Mouse (Mus musculus) spleen, adult 2 months (tissue): ENCODE measurements around the gene Tmeff2. TPM values are rescaled to one million over a fixed set of nuclear protein-coding genes. Genes with fewer than 3 reads are reported as not detected.
"Not testable (repeated sequence)": the region's sequence is repeated elsewhere in the genome, so short reads cannot be mapped to it uniquely, and the experiment has no call there.

Source experiments
- DNase-seq, 2 experiments: peaks; one replicate each; pipeline versions ENCODE4 v3.0.0 to v3.0.0-alpha.2; 2012 to 2021; ENCODE audit warnings: low spot score in 2 of 2, low read depth in 1 of 2
- H3K27ac ChIP-seq: fragments of 200-500 bp; 2 replicates; pipeline ENCODE4 v1.5.1; 2012; ENCODE audit warnings: low read length, inconsistent platforms; ENCODE audit not compliant: insufficient read depth
- H3K27me3 ChIP-seq: fragments of 200-500 bp; 2 replicates; pipeline ENCODE4 v1.6.1; 2012; ENCODE audit warnings: mild to moderate bottlenecking, moderate library complexity, low read length, inconsistent platforms; ENCODE audit not compliant: control insufficient read depth, insufficient read depth
- H3K36me3 ChIP-seq: fragments of 200-500 bp; 2 replicates; pipeline ENCODE4 v1.6.1; 2012; ENCODE audit warnings: mild to moderate bottlenecking, low read length, inconsistent platforms; ENCODE audit not compliant: control insufficient read depth, insufficient read depth
- H3K4me1 ChIP-seq: fragments of 200-500 bp; 2 replicates; pipeline ENCODE4 v1.6.1; 2011; ENCODE audit warnings: inconsistent platforms; ENCODE audit not compliant: control insufficient read depth, insufficient read depth, insufficient read length
- H3K4me3 ChIP-seq: fragments of 200-500 bp; 2 replicates; pipeline ENCODE4 v1.5.1; 2011; ENCODE audit warnings: mild to moderate bottlenecking, inconsistent platforms; ENCODE audit not compliant: insufficient read depth, insufficient read length; ENCODE audit errors: extremely low read depth
- CTCF ChIP-seq: fragments of 200-500 bp; IDR thresholded peaks from 2 replicates; pipeline ENCODE4 v1.5.1; 2011; ENCODE audit warnings: mild to moderate bottlenecking, inconsistent platforms; ENCODE audit not compliant: insufficient read depth, insufficient read length, insufficient replicate concordance; ENCODE audit errors: extremely low read depth
- POLR2A ChIP-seq: fragments of 200-500 bp; IDR thresholded peaks from 2 replicates; pipeline ENCODE4 v1.6.1; 2011; ENCODE audit warnings: low read depth, low read length, inconsistent platforms
- WGBS: fragments of 180-500 bp; shearing (Covaris S2); methylation state at CpG from one replicate; pipeline ENCODE4 v1.1.7; 2018; 5-methylcytosine and 5-hydroxymethylcytosine counted together
- polyA plus RNA-seq: library from polyadenylated mRNA; depleted of rRNA; stranded (reverse); fragments of >200 nt; gene quantifications from 2 replicates; pipeline ENCODE4 v1.2.3, GENCODE M21; 2012; rRNA removed

Gene Tmeff2
- polyA plus RNA-seq = 0.05 and 0.08 TPM in 2 replicates

- H3K4me1 ChIP-seq, H3K36me3 ChIP-seq, H3K27me3 ChIP-seq, H3K4me3 ChIP-seq, DNase-seq, H3K27ac ChIP-seq: not testable (repeated sequence)
- WGBS = 86% methylated on average over 9 of the region's 9 CpGs
Measured at GRCm38 (mm10) chr1:50900386-50900785, at the start of gene Tmeff2. Tmeff2 (plus strand) TSS chr1:50900647.

- Histone ChIP-seq H3K4me1 (no peaks in the 10 kb centered on the region), H3K36me3 (no peaks in the 10 kb centered on the region), H3K27me3 (no peaks in the 10 kb centered on the region), H3K4me3 (no peak overlapping the region), H3K27ac (no peak overlapping the region)
- no peak for DNase-seq
- TF ChIP-seq CTCF (no peak), POLR2A (no peak)
- 89% methylated on average over 2 of the region's 2 CpGs for WGBS
Measured at GRCm38 (mm10) chr1:50861515-50861914, 38.9 kb upstream of the Tmeff2 start.

GRCm38 (mm10) chr1:50897696-50898095 lies 2.8 kb upstream of the Tmeff2 start:
- Histone ChIP-seq H3K27ac (no peak overlapping the region), H3K4me3 (no peak overlapping the region), H3K4me1 (no peaks in the 10 kb centered on the region), H3K36me3 (no peaks in the 10 kb centered on the region), H3K27me3 (no peaks in the 10 kb centered on the region)
- no peak for DNase-seq
- 89% methylated on average over 6 of the region's 6 CpGs for WGBS
- no peak for TF ChIP-seq POLR2A
- TF ChIP-seq CTCF = no peak

- no peak for TF ChIP-seq CTCF
- no peak for TF ChIP-seq POLR2A
- WGBS = 46% methylated on average over 5 of the region's 5 CpGs
- DNase-seq = no peak
- H3K27me3 ChIP-seq = peaks cover 13% of the 10 kb centered on the region
- H3K4me1 ChIP-seq = peaks cover 7% of the 10 kb centered on the region; the same call in 1 of the 2 replicates
- H3K4me3 ChIP-seq = no peak overlapping the region
- no peak overlapping the region for H3K27ac ChIP-seq
- H3K36me3 ChIP-seq = no peaks in the 10 kb centered on the region
Measured at GRCm38 (mm10) chr1:50924838-50925355, 24.4 kb downstream of the Tmeff2 start.

- Histone ChIP-seq H3K4me1 (peaks cover 7% of the 10 kb centered on the region; the same call in 1 of the 2 replicates), H3K36me3 (no peaks in the 10 kb centered on the region), H3K27me3 (peaks cover 13% of the 10 kb centered on the region), H3K4me3 (no peak overlapping the region), H3K27ac (no peak overlapping the region)
- TF ChIP-seq POLR2A (no peak), CTCF (no peak)
- 20% methylated on average over 13 of the region's 13 CpGs for WGBS
- DNase-seq = no peak
Measured at GRCm38 (mm10) chr1:50925356-50925921, 25.0 kb downstream of the Tmeff2 start.

- TF ChIP-seq POLR2A (no peak), CTCF (no peak)
- peaks cover 13% of the 10 kb centered on the region for H3K27me3 ChIP-seq
- H3K4me1 ChIP-seq = peaks cover 7% of the 10 kb centered on the region; the same call in 1 of the 2 replicates
- H3K27ac ChIP-seq = no peak overlapping the region
- no peaks in the 10 kb centered on the region for H3K36me3 ChIP-seq
- H3K4me3 ChIP-seq = peak overlapping the region; percentile 31; the same call in 1 of the 2 replicates
- DNase-seq = no peak
- 6% methylated on average over 23 of the region's 23 CpGs for WGBS
Measured at GRCm38 (mm10) chr1:50926374-50927060, 26.1 kb downstream of the Tmeff2 start.
